Mouse (Mus musculus) CD8-positive naive resting alpha-beta T cell, adult 2 months (primary cell): ENCODE results near the gene Cyp2t4.

Experiments used
- DNase-seq, 2 experiments: peaks; one replicate each; pipeline ENCODE4 v3.0.0; 2022; ENCODE audit warnings: low read depth in 2 of 2, low spot score in 2 of 2

The Cyp2t4 gene

DNA sequence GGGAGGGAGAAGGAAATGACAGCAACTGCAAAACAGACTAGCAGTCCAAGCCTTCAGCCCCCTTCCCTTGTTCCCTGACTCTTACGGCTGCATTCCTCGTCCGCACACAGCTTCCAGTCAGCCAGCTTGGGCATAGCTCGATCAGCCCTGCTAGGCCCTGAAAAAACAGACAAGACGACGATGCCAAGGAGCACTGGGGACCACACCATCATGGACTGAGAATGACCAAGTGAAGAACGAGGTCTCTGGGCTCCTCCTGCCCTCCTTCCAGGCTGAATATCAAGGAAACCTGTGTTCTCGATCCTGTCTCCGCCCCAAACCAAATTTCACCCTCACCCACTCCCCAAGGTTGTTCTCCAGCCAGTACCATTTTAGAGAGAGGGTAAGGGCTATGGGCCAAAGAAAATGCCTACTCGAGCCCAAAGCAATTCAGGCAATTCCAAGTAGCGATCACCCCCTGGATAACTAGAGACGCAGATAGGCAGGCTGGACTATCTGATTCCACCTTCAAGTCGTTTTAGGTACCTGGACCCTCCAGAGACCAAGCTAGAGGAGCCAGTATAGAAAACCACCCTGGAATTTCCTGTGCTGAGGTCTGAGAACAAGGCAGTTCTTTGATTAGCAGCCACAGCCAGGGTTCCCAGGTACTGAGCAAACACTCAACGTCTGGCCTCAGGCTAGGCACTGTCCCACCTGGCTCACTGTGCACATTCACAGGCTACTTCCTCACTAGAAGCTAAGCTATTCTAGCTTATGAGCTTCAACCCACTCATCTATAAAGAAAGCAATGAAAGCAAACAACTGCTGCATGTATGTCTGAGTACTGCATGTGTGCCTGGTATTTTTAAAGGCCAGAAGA, 27.6 kb downstream of the Cyp2t4 start, which contains the start of the genes Gm21983 and Mia:
Gene Gm21983 (minus strand): TSS at position 250 of the 859 bp plus-strand sequence.
Gene Mia (minus strand): TSS at position 321 of the 859 bp plus-strand sequence.
- no peak for DNase-seq

GRCm38 (mm10) chr7:27182498-27182897, 29.0 kb downstream of the Cyp2t4 start:
- DNase-seq = no peak

GRCm38 (mm10) chr7:27184964-27185363, 31.4 kb downstream of the Cyp2t4 start:
- peak; percentile 24 to 51 for DNase-seq

DNA sequence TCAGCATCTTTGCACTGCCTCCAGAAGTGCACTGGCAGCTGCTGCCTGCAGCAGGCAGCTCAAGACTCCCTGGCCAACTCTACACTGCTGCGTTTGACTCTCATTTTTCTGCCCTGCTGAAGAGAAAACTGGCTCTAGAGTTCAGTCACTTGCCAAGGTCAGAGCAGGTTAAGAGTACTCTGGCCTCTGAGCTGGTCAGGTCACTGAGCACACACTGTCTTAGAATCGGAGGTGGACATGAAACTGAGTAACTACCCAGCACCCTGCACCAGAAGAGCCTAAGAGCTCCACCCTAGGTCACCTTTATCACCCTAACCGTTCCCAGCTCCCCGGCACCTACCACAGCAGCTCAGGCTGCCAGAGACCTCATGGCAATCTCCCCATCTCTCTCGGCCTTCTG, 32.5 kb downstream of the Cyp2t4 start:
- no peak for DNase-seq

DNA sequence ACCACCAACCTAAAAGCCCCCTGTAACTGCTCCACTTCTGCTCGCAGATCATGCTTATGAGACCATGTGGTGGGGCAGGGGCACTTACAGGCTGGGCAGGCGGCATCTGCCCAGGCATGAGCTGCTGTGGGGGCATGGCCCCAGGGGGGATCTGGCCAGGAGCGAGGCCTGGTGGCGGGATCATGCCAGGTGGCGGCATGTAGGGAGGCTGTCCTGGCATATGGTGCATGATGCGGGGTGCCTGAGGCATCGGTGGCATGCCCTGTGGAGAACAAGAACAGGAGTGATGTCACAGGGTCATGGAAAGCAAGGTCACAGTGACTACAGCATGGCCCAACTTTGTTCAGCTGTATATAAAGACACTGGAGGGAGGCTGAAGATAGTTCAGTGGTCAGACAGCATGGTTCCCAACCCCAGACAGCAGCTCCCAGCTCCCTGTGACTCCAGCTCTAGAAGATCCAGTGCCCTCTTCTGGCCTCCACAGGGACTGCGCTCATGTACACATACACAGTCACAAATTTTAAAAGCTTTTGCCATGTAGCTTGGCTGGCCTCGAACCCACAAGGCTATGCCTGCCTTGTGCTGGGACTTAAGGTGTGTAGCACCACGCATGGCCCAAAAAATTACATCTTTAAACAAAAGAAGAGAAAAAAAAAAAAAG, 35.9 kb downstream of the Cyp2t4 start:
- DNase-seq = no peak

- no peak for DNase-seq
Measured at GRCm38 (mm10) chr7:27192434-27192833, 38.9 kb downstream of the Cyp2t4 start.

GRCm38 (mm10) chr7:27193731-27194130, 40.2 kb downstream of the Cyp2t4 start:
- no peak for DNase-seq

- peak; percentile 92 to 93 for DNase-seq
Measured at GRCm38 (mm10) chr7:27195681-27196611, 42.4 kb downstream of the Cyp2t4 start, which contains the start of the genes BC024978 and Snrpa. TSS of gene BC024978 (plus strand) at chr7:27195781. TSS of gene Snrpa (minus strand) at chr7:27196271.

- no peak for DNase-seq
Measured at GRCm38 (mm10) chr7:27197136-27197535, 43.6 kb downstream of the Cyp2t4 start.

DNA sequence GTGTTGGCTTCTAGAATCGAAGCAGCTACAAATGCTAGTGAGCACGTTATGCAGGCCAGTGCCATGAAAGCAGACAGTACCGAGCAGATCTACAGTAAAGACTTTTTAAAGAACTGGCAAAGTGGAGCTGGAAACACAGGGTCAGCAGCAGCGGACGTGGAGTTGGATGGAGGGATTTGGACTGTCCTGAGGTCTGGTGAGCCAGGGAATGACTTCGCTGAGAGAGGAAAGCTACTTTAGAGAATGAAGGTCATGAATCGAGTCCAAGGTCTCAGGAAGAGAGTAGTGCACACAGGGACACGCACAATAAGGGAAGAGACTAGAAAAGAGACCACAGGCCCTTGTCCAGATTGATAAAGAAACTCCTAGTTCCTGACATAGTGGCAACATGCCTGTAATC, 44.1 kb downstream of the Cyp2t4 start:
- DNase-seq = no peak

GRCm38 (mm10) chr7:27198355-27198754, 44.8 kb downstream of the Cyp2t4 start:
- no peak for DNase-seq

GRCm38 (mm10) chr7:27198779-27199178, 45.3 kb downstream of the Cyp2t4 start:
- DNase-seq = no peak

DNA sequence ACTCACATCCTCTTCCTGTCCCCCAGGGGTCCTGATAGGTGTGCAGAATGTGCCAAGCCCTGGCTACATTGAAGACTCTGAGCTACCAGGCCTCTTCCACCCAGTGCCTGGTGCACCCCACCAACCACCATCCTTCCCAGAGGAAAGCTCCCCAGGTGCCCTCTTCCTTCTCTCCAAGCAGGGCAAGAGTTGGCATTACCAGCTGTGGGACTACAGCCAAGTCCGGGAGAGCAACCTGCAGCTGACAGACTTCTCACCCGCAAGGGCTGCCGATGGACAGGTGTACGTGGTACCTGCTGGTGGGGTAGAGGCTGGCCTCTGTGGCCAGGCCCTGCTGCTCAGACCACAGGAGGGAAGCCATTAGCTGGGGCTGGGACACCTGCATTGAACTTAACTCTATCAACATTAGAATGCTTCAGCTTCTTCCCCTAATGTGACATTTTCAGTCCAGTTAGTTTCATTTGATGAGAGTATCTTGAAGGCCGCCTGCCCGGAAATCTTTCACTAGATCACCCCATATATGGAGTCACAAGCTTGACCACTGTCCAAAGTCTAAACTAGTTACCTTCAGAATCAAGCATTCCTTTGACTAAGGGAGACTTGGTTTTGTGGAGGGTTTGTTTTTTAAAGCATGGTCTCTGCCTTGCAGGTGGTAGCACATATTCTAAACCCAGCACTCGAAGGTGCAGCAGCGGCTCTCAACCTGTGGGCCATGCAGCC, 50.4 kb downstream of the Cyp2t4 start:
- no peak for DNase-seq
